Mouse (Mus musculus) hindlimb bud, embryonic 11.5 days (tissue): ENCODE measurements around the gene Mug1.
"Not testable (repeated sequence)": the region's sequence is repeated elsewhere in the genome, so short reads cannot be mapped to it uniquely, and the experiment has no call there.

Source experiments
- DNase-seq: peaks from one replicate; pipeline ENCODE4 v3.0.0-alpha.2; 2012; ENCODE audit warnings: low read depth, low spot score; ENCODE audit errors: extremely low spot score

The Mug1 gene

GRCm38 (mm10) chr6:121838271-121838670 lies at the start of gene Mug1:
Gene Mug1, plus strand, starts transcription at chr6:121838541.
- DNase-seq, result not testable (repeated sequence)

- no peak for DNase-seq
Measured at GRCm38 (mm10) chr6:121828034-121828433, 10.3 kb upstream of the Mug1 start.

GRCm38 (mm10) chr6:121836361-121836760 lies 2.0 kb upstream of the Mug1 start:
- DNase-seq, result no peak

- no peak for DNase-seq
Measured at GRCm38 (mm10) chr6:121848378-121848777, 10.0 kb downstream of the Mug1 start.
